10 mouse cellular contexts compared by ENCODE assay signal in genomic region chr2:32020229-32020628, GRCm38 (mm10).
"Had no signal": no experiment of that assay in that cellular context is flagged by ENCODE, and none has a peak within 500 bp of the region (broad histone marks: within the 10 kb centered on the region; RNA-seq: fewer than 3 reads in every experiment).

No protein-coding gene starts in this region.

- H3K9me3 ChIP-seq: limb, embryonic 12.5 days; neural tube, embryonic 12.5 days had no signal

- H3K27me3 ChIP-seq: limb, embryonic 12.5 days; neural tube, embryonic 12.5 days had no signal

- H3K4me1 ChIP-seq: limb, embryonic 12.5 days; neural tube, embryonic 12.5 days had no signal

- DNase-seq: liver; lung, adult 2 months; lung, postnatal 36 days; midbrain, embryonic 14.5 days had no signal

- ATAC-seq: lung, postnatal 0 days had no signal

- H3K9ac ChIP-seq: limb, embryonic 12.5 days; liver, embryonic 14.5 days; neural tube, embryonic 12.5 days had no signal

- H3K27ac ChIP-seq: kidney, postnatal 0 days; layer of hippocampus, adult 2 months; limb, embryonic 12.5 days; liver, embryonic 14.5 days; neural tube, embryonic 12.5 days had no signal

- H3K4me3 ChIP-seq: layer of hippocampus, adult 2 months; limb, embryonic 12.5 days; neural tube, embryonic 12.5 days had no signal

- H3K4me2 ChIP-seq: limb, embryonic 12.5 days; neural tube, embryonic 12.5 days had no signal
